Mouse (Mus musculus): ENCODE results near the gene Pank3. TPM values are rescaled to one million over a fixed set of nuclear protein-coding genes. Genes with fewer than 3 reads are reported as not detected.
A peak's percentile ranks its signal among the peaks of the same experiment; 100 is the strongest.
"Not testable (repeated sequence)": the region's sequence is repeated elsewhere in the genome, so short reads cannot be mapped to it uniquely, and the experiment has no call there.

Pank3 gene
- polyA plus RNA-seq, 1 experiment from 2014 or later, result 39.6 TPM

DNA sequence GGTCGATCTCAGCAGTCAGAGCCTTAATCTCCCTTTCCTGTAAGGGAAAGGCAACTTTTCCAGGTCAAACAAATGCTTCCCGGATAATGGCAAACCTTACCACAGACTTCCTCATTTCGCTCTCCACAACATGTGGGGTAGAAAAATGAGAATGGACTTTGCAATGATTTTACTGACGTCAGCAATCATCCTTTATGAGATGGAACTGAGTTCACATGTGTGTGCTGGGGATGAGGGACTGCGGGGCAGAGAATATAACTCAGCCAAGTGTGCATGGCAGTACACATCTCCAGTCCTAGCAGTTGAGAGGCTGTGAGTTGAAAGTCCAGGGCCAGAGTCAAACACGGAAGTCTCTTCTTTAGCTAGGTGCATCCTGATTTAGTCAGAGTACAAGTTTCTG, 64.0 kb downstream of the Pank3 start:
- Histone ChIP-seq H3K36me3 (ENCODE audit: control insufficient read depth, insufficient read depth) (peaks cover 31% of the 10 kb centered on the region), H3K4me1 (replicated peaks; ENCODE audit: control insufficient read depth, insufficient read depth, low read length) (no peaks in the 10 kb centered on the region), H3K4me2 (replicated peaks; ENCODE audit: low read depth) (peak overlapping the region; percentile 73), H3K27ac (ENCODE audit: low read depth, low read length) (peak overlapping the region; percentile 89; the same call in 1 of the 2 replicates), H3K27me3 (replicated peaks; ENCODE audit: control insufficient read depth, insufficient read depth, low read length) (no peaks in the 10 kb centered on the region), H3K9me3 (ENCODE audit: control insufficient read depth) (no peaks in the 10 kb centered on the region), H3K9ac (ENCODE audit: low read depth, low read length) (0 out of 2 replicates have a peak overlapping the region, but pooled peaks have one; percentile 86), H3K4me3 (ENCODE audit: low read depth, low read length) (peak overlapping the region; percentile 91)
- TF ChIP-seq CTCF (IDR thresholded peaks at IDR 0.05; ENCODE audit: low read depth), result no peak
- WGBS, result 36% methylated on average over 6 of the region's 6 CpGs
- peak; percentile 73 for ATAC-seq

DNA sequence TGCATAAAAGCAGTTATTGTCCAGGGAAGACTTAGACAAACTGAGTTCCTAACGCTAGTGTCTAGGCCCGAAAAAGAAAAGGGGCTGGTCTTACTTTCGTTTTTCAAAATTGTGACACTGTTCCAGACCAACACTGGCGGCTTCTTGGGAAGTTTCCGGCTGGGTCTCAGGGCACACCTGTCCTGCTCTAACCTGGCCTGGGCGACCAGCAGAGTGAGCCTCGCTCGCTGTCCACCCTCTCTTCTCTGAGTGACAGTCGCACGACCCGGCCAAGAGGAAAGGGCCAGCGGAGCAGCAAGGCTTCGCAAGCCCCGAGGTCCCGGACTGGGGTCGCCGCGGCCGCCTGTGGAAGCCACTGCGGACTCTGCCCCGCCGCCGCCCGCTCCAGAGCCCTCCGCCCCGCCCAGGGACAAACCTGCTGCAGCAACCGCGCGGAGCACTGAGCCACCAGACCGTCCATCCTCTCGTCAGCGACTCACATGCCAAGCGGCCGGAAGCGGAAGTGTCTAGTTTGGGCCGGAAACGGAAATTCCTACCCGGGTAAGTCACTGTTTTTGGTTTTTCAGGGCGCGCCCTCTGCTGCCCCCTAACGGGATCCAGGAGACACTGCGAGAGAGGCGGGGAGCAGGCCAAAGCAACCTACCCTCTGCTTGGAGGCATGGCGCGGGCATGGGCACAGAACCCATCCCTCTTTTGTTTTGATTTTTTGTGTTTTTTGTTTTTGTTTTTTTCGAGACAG, 64.9 kb downstream of the Pank3 start, which contains the start of gene Rars:
Rars (minus strand) TSS at position 485 of the 739 bp plus-strand sequence.
- Histone ChIP-seq H3K9ac (ENCODE audit: low read depth, low read length) (peak within 1 kb of the TSS; percentile 86), H3K27ac (ENCODE audit: low read depth, low read length) (peak within 1 kb of the TSS; percentile 89), H3K36me3 (ENCODE audit: control insufficient read depth, insufficient read depth) (peaks cover 22% of the 10 kb centered on the region), H3K9me3 (ENCODE audit: control insufficient read depth) (no peaks in the 10 kb centered on the region), H3K4me1 (replicated peaks; ENCODE audit: control insufficient read depth, insufficient read depth, low read length) (no peaks in the 10 kb centered on the region), H3K27me3 (replicated peaks; ENCODE audit: control insufficient read depth, insufficient read depth, low read length) (no peaks in the 10 kb centered on the region), H3K4me2 (replicated peaks; ENCODE audit: low read depth) (peak within 1 kb of the TSS; percentile 73), H3K4me3 (ENCODE audit: low read depth, low read length) (peak within 1 kb of the TSS; percentile 91)
- 1% methylated on average over 44 of the region's 46 CpGs for WGBS
- TF ChIP-seq CTCF (IDR thresholded peaks at IDR 0.05; ENCODE audit: low read depth), result peak; percentile 95
- ATAC-seq, result peak; percentile 76

DNA sequence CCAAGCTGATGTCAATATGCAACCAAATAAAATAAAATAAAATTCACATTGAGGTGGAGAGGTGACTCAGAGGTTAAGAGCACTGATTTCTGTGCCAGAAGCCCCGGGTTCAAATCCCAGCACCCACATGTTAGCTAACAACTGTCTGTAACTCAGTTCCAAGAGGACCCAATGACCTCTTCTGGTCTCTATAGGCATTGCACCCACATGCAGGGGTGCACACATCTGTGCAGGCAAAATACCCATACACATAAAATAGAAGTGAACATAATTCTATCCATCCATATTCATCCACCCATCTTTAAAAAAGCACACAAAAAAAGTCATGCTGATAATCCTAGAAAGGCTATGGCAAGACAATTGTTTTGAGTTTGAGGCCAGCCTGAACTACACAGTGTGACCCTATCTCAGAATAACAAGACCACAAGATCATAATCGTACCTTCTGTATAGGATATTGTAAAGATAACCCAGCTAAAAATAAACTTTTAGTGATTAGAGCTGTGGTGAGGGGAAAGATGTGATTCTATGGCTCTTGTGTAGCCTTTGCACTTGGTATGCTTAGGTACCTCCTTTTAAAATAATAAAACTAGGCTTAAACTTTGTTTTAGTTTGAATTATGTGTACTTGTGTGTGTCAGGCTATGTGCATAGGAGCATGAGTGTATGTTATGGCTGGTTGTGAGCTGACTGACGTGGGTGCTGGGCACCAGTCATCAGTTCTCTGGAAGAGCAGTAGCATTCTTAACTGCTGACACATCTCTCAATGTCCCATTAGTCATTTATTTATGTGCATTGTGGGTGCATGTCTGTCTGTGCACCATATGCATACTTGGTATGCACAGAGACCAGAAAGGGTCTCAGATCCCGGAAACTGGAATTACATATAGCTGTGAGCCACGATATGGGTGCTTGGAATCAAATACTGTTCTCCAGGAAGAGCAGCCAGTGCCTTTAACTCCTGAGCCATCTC, 68.2 kb downstream of the Pank3 start:
- Histone ChIP-seq H3K27ac (ENCODE audit: low read depth, low read length) (no peak overlapping the region), H3K4me3 (ENCODE audit: low read depth, low read length) (no peak overlapping the region), H3K9ac (ENCODE audit: low read depth, low read length) (no peak overlapping the region), H3K9me3 (ENCODE audit: control insufficient read depth) (no peaks in the 10 kb centered on the region), H3K4me2 (replicated peaks; ENCODE audit: low read depth) (peak overlapping the region; percentile 64; the same call in 1 of the 2 replicates), H3K4me1 (replicated peaks; ENCODE audit: control insufficient read depth, insufficient read depth, low read length) (no peaks in the 10 kb centered on the region), H3K27me3 (replicated peaks; ENCODE audit: control insufficient read depth, insufficient read depth, low read length) (no peaks in the 10 kb centered on the region), H3K36me3 (ENCODE audit: control insufficient read depth, insufficient read depth) (peaks cover 17% of the 10 kb centered on the region; the same call in 1 of the 2 replicates)
- peak; percentile 20; the same call in 1 of the 2 replicates for TF ChIP-seq CTCF (IDR thresholded peaks at IDR 0.05; ENCODE audit: low read depth)
- WGBS, result 75% methylated on average over 5 of the region's 5 CpGs
- ATAC-seq, result no peak

DNA sequence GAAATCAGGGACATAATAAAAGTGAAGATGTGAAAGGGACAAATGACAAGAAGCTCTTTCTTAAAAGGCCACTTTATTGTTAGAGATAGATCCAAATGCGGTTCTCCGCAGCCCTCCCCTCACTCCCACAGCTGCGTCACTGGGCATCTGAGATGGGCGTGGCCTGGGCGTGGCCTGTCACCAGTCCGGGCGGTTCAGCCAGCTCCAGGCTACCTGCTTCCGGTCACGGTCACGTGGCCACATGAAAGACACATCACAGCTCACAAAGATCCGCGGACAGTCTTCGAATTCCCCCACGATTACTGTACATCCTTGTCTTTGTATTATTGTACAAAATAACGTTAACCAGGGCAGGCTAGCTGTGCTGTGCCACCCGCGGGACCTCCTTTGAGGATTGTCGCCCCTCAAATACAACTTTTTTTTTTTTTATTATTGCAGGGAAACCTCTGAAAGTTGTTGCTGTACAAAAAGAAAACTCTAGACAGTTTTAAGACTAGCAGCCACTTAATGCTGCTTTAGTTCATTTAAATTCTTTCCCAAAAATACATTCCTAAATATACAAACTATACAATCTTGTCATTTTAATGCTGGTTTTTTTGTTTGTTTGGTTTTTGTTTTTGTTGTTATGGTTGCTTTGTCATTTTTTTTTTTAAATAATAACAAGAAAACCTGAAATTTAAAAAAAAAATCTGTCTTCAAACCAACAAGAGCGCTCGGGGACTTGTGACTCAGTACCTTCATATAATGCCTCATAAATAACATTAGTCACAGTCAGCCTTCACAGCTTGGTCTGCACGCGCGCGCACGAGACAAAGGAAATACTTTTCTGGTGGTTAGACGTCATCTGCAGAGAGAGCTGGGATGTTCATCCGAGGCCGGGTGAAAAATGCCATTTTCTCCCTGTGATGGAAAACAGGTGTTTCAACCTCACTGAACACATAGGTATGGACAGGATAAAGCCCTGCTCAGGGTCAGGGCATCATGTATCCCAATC, 69.4 kb downstream of the Pank3 start:
- Histone ChIP-seq H3K4me2 (replicated peaks; ENCODE audit: low read depth) (peak overlapping the region; percentile 64), H3K9ac (ENCODE audit: low read depth, low read length) (peak overlapping the region; percentile 40; the same call in 1 of the 2 replicates), H3K4me3 (ENCODE audit: low read depth, low read length) (peak overlapping the region; percentile 26; the same call in 1 of the 2 replicates), H3K36me3 (ENCODE audit: control insufficient read depth, insufficient read depth) (peaks cover 17% of the 10 kb centered on the region; the same call in 1 of the 2 replicates), H3K4me1 (replicated peaks; ENCODE audit: control insufficient read depth, insufficient read depth, low read length) (no peaks in the 10 kb centered on the region), H3K27ac (ENCODE audit: low read depth, low read length) (no peak overlapping the region), H3K27me3 (replicated peaks; ENCODE audit: control insufficient read depth, insufficient read depth, low read length) (no peaks in the 10 kb centered on the region), H3K9me3 (ENCODE audit: control insufficient read depth) (no peaks in the 10 kb centered on the region)
- 26% methylated on average over 28 of the region's 28 CpGs for WGBS
- no peak for TF ChIP-seq CTCF (IDR thresholded peaks at IDR 0.05; ENCODE audit: low read depth)
- peak; percentile 26; the same call in 1 of the 2 replicates for ATAC-seq

DNA sequence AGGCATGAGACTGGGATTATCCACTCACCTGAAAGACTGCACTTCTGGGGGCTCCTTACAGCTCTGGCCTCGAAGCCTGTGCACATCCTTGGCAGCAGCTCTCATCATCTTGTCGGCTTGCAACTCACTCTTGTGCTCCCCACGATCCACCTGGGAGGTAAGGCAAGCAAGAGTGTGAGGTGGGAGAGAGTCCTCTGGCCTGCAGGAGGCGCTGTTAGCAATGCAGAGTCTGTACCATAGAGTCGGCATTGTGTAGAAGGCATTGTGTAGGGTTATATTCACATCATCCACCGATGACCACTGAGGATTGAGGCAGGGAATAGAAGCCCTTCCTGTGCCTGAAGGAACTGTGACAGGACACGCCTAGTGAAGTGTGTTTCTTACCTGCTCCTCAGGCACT, 71.0 kb downstream of the Pank3 start:
- peak; percentile 67 for TF ChIP-seq CTCF (IDR thresholded peaks at IDR 0.05; ENCODE audit: low read depth)
- no peaks in the 10 kb centered on the region for H3K4me1 ChIP-seq (replicated peaks; ENCODE audit: control insufficient read depth, insufficient read depth, low read length)
- 77% methylated on average over 7 of the region's 7 CpGs for WGBS
- no peak overlapping the region for H3K27ac ChIP-seq (ENCODE audit: low read depth, low read length)
- no peak overlapping the region for H3K4me2 ChIP-seq (replicated peaks; ENCODE audit: low read depth)
- no peak overlapping the region for H3K9ac ChIP-seq (ENCODE audit: low read depth, low read length)
- no peaks in the 10 kb centered on the region for H3K27me3 ChIP-seq (replicated peaks; ENCODE audit: control insufficient read depth, insufficient read depth, low read length)
- H3K9me3 ChIP-seq (ENCODE audit: control insufficient read depth), result no peaks in the 10 kb centered on the region
- no peak for ATAC-seq
- peaks cover 17% of the 10 kb centered on the region; the same call in 1 of the 2 replicates for H3K36me3 ChIP-seq (ENCODE audit: control insufficient read depth, insufficient read depth)
- H3K4me3 ChIP-seq (ENCODE audit: low read depth, low read length), result no peak overlapping the region

DNA sequence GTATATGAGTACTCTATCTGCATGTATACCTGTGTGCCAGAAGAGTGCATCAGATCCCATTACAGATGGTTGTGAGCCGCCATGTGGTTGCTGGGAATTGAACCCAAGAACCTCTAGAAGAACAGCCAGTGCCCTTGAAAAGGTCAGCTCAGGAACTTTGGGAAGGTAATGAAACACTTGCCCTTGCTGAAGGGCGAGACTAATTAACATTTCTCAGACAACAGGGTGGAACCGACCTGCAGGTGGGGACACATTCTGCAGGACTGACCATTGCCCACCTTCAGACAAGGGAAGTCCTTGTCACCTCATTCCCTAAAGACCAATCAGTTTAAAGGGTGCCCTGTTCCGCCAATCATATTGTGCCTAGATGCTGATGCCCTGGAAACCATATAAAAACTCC, 71.5 kb downstream of the Pank3 start:
- not testable (repeated sequence) for H3K4me1 ChIP-seq (replicated peaks; ENCODE audit: control insufficient read depth, insufficient read depth, low read length); ATAC-seq
- 94% methylated on average over 4 of the region's 4 CpGs for WGBS

More for the DNA sequence above, 71.5 kb downstream of the Pank3 start:
- H3K9ac ChIP-seq (ENCODE audit: low read depth, low read length); H3K9me3 ChIP-seq (ENCODE audit: control insufficient read depth); H3K4me2 ChIP-seq (replicated peaks; ENCODE audit: low read depth); H3K4me3 ChIP-seq (ENCODE audit: low read depth, low read length); H3K27ac ChIP-seq (ENCODE audit: low read depth, low read length); H3K27me3 ChIP-seq (replicated peaks; ENCODE audit: control insufficient read depth, insufficient read depth, low read length): not testable (repeated sequence)
- H3K36me3 ChIP-seq (ENCODE audit: control insufficient read depth, insufficient read depth), result peaks cover 17% of the 10 kb centered on the region; the same call in 1 of the 2 replicates
